Mouse (Mus musculus): ENCODE measurements around the gene Olfr147. TPM values are rescaled to one million over a fixed set of nuclear protein-coding genes. Genes with fewer than 3 reads are reported as not detected.

Olfr147 gene
- not detected in 2 replicates for polyA plus RNA-seq (2012; rRNA removed)

DNA sequence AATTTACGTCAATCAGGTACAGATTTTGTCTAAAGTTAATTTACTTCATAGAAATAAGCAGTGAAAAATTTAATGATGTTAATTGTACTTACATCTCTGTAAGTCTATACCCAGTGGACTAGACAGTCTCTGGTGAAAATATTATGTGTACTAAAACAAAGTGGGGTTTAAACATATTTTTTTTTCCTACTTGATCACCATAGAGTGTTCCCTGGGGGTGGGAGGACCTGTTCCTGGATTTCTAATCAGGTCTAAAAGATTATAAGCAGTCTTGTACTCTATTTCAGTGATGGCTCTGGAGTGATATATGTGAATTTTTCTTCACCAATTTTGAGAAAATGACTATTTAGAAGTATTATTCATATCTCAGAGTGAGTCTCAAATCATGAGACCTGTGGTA lies at the start of gene Olfr147:
Gene Olfr147, plus strand, starts transcription at position 301 of the 400 bp plus-strand sequence.

GRCm38 (mm10) chr9:38366596-38366995 lies 34.9 kb upstream of the Olfr147 start, which contains the start of gene Olfr250:
TSS of gene Olfr250 (plus strand) at chr9:38366896.

GRCm38 (mm10) chr9:38376786-38377185 lies 24.7 kb upstream of the Olfr147 start, which contains the start of gene Olfr251:
TSS of gene Olfr251 (plus strand) at chr9:38377086.

GRCm38 (mm10) chr9:38429155-38429554 lies 27.7 kb downstream of the Olfr147 start, which contains the start of gene Olfr901:
TSS of gene Olfr901 (plus strand) at chr9:38429455.

DNA sequence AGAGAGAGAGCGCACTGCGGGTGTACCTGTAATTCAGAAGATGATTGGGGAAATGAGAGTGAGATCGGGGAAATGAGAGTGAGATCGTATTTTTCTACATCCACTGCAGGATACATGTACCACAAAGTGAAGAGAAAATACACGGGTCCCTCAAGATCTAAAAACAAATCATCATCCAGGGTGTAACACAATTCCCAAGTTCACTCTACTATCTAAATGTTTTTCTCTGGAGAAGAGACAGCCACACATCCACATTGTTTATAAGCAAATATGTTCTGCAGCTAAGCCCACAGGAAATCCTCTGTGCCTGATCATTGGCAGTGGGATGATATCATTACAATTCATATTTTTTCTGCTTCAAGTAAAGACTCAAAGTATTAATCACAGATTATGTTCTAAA lies 45.9 kb downstream of the Olfr147 start, which contains the start of gene Olfr902:
Gene Olfr902, plus strand, starts transcription at position 301 of the 400 bp plus-strand sequence.

Other genes starting within 250 kb of the Olfr147 start
- gene Olfr891, start 220.9 kb upstream of the Olfr147 start, polyA plus RNA-seq (2012; rRNA removed), result not detected in 2 replicates
- not detected in 2 replicates for gene Olfr893, start 193.3 kb upstream of the Olfr147 start, polyA plus RNA-seq (2012; rRNA removed)
- gene Olfr894, start 183.6 kb upstream of the Olfr147 start, polyA plus RNA-seq (2012; rRNA removed), result not detected in 2 replicates
- gene Olfr143, start 148.9 kb upstream of the Olfr147 start, polyA plus RNA-seq (2012; rRNA removed), result not detected in 2 replicates
- gene Olfr895, start 133.8 kb upstream of the Olfr147 start, polyA plus RNA-seq (2012; rRNA removed), result not detected in 2 replicates
- gene Olfr896-ps1, start 110.6 kb upstream of the Olfr147 start, polyA plus RNA-seq (2012; rRNA removed), result not detected in 2 replicates
- not detected in 2 replicates for gene Olfr25, start 72.6 kb upstream of the Olfr147 start, polyA plus RNA-seq (2012; rRNA removed)
- not detected in 2 replicates for gene Olfr898, start 53.3 kb upstream of the Olfr147 start, polyA plus RNA-seq (2012; rRNA removed)
- not detected in 2 replicates for gene Olfr250, start 34.8 kb upstream of the Olfr147 start, polyA plus RNA-seq (2012; rRNA removed)
- not detected in 2 replicates for gene Olfr251, start 24.6 kb upstream of the Olfr147 start, polyA plus RNA-seq (2012; rRNA removed)
- gene Olfr901, start 27.8 kb downstream of the Olfr147 start, polyA plus RNA-seq (2012; rRNA removed), result not detected in 2 replicates
- gene Olfr902, start 46.0 kb downstream of the Olfr147 start, polyA plus RNA-seq (2012; rRNA removed), result not detected in 2 replicates
- gene Olfr904, start 61.4 kb downstream of the Olfr147 start, polyA plus RNA-seq (2012; rRNA removed), result not detected in 2 replicates
- gene Olfr905, start 69.4 kb downstream of the Olfr147 start, polyA plus RNA-seq (2012; rRNA removed), result not detected in 2 replicates
- not detected in 2 replicates for gene Olfr906, start 85.4 kb downstream of the Olfr147 start, polyA plus RNA-seq (2012; rRNA removed)
- not detected in 2 replicates for gene Olfr907, start 94.1 kb downstream of the Olfr147 start, polyA plus RNA-seq (2012; rRNA removed)
- not detected in 2 replicates for gene Olfr911-ps1, start 119.9 kb downstream of the Olfr147 start, polyA plus RNA-seq (2012; rRNA removed)
- not detected in 2 replicates for gene Olfr910, start 136.2 kb downstream of the Olfr147 start, polyA plus RNA-seq (2012; rRNA removed)
- gene Olfr912, start 178.5 kb downstream of the Olfr147 start, polyA plus RNA-seq (2012; rRNA removed), result not detected in 2 replicates
- not detected in 2 replicates for gene Olfr913, start 191.1 kb downstream of the Olfr147 start, polyA plus RNA-seq (2012; rRNA removed)
- gene Olfr914, start 203.4 kb downstream of the Olfr147 start, polyA plus RNA-seq (2012; rRNA removed), result not detected in 2 replicates